Mouse (Mus musculus): Measurements from ENCODE around the gene Zscan18. TPM values are rescaled to one million over a fixed set of nuclear protein-coding genes. Genes with fewer than 3 reads are reported as not detected.
A peak's percentile ranks its signal among the peaks of the same experiment; 100 is the strongest.

Gene Zscan18
- polyA plus RNA-seq, 1 experiment from 2014 or later = 4.6 TPM

- Histone ChIP-seq H3K36me3 (no peaks in the 10 kb centered on the region), H3K9ac (no peak overlapping the region), H3K4me1 (replicated peaks) (no peaks in the 10 kb centered on the region), H3K4me2 (replicated peaks) (no peak overlapping the region), H3K27ac (no peak overlapping the region), H3K27me3 (replicated peaks) (no peaks in the 10 kb centered on the region), H3K4me3 (replicated peaks) (no peak overlapping the region), H3K9me3 (no peaks in the 10 kb centered on the region)
- no peak for ATAC-seq
- WGBS = 78% methylated on average over 6 of the region's 6 CpGs
Measured at GRCm38 (mm10) chr7:12787333-12787732, 16.1 kb downstream of the Zscan18 start.

- under 1% methylated on average over 57 of the region's 57 CpGs for WGBS
- Histone ChIP-seq H3K36me3 (no peaks in the 10 kb centered on the region), H3K4me1 (replicated peaks) (peaks cover 7% of the 10 kb centered on the region), H3K4me3 (replicated peaks) (peak overlapping the region; percentile 63), H3K9ac (peak overlapping the region; percentile 60), H3K27me3 (replicated peaks) (no peaks in the 10 kb centered on the region), H3K9me3 (no peaks in the 10 kb centered on the region), H3K27ac (no peak overlapping the region), H3K4me2 (replicated peaks) (peak overlapping the region; percentile 90)
- peak; percentile 97 for ATAC-seq
Measured at GRCm38 (mm10) chr7:12780151-12780830, 23.1 kb downstream of the Zscan18 start.

GRCm38 (mm10) chr7:12779782-12780150 is 23.7 kb downstream of the Zscan18 start:
- H3K27ac ChIP-seq = no peak overlapping the region
- no peaks in the 10 kb centered on the region for H3K27me3 ChIP-seq (replicated peaks)
- WGBS = 24% methylated on average over 10 of the region's 10 CpGs
- peak overlapping the region; percentile 63 for H3K4me3 ChIP-seq (replicated peaks)
- H3K9ac ChIP-seq = peak overlapping the region; percentile 60
- peak; percentile 16; the same call in 1 of the 2 replicates for ATAC-seq
- H3K9me3 ChIP-seq = no peaks in the 10 kb centered on the region
- peak overlapping the region; percentile 90 for H3K4me2 ChIP-seq (replicated peaks)
- H3K4me1 ChIP-seq (replicated peaks) = peaks cover 7% of the 10 kb centered on the region
- H3K36me3 ChIP-seq = no peaks in the 10 kb centered on the region

- H3K4me2 ChIP-seq (replicated peaks) = peak overlapping the region; percentile 90; the same call in 1 of the 2 replicates
- H3K27me3 ChIP-seq (replicated peaks) = no peaks in the 10 kb centered on the region
- H3K4me3 ChIP-seq (replicated peaks) = no peak overlapping the region
- no peak overlapping the region for H3K9ac ChIP-seq
- H3K9me3 ChIP-seq = no peaks in the 10 kb centered on the region
- H3K36me3 ChIP-seq = peaks cover 4% of the 10 kb centered on the region; the same call in 1 of the 2 replicates
- ATAC-seq = no peak
- 86% methylated on average over 5 of the region's 5 CpGs for WGBS
- H3K27ac ChIP-seq = no peak overlapping the region
- peaks cover 7% of the 10 kb centered on the region for H3K4me1 ChIP-seq (replicated peaks)
Measured at GRCm38 (mm10) chr7:12779141-12779540, 24.3 kb downstream of the Zscan18 start.

- H3K9ac ChIP-seq = no peak overlapping the region
- H3K27ac ChIP-seq = no peak overlapping the region
- H3K4me3 ChIP-seq (replicated peaks) = no peak overlapping the region
- H3K36me3 ChIP-seq = peaks cover 9% of the 10 kb centered on the region; the same call in 1 of the 2 replicates
- peaks cover 2% of the 10 kb centered on the region for H3K4me1 ChIP-seq (replicated peaks)
- no peak overlapping the region for H3K4me2 ChIP-seq (replicated peaks)
- no peak for ATAC-seq
- H3K9me3 ChIP-seq = no peaks in the 10 kb centered on the region
- 100% methylated on average over 1 of the region's 1 CpGs for WGBS
- no peaks in the 10 kb centered on the region for H3K27me3 ChIP-seq (replicated peaks)
Measured at GRCm38 (mm10) chr7:12774606-12775005, 28.8 kb downstream of the Zscan18 start.

GRCm38 (mm10) chr7:12774111-12774510 is 29.3 kb downstream of the Zscan18 start:
- H3K9ac ChIP-seq = no peak overlapping the region
- ATAC-seq = no peak
- no peak overlapping the region for H3K4me3 ChIP-seq (replicated peaks)
- no peak overlapping the region for H3K27ac ChIP-seq
- H3K4me2 ChIP-seq (replicated peaks) = no peak overlapping the region
- H3K9me3 ChIP-seq = no peaks in the 10 kb centered on the region
- peaks cover 9% of the 10 kb centered on the region; the same call in 1 of the 2 replicates for H3K36me3 ChIP-seq
- 84% methylated on average over 9 of the region's 9 CpGs for WGBS
- H3K4me1 ChIP-seq (replicated peaks) = no peaks in the 10 kb centered on the region
- H3K27me3 ChIP-seq (replicated peaks) = no peaks in the 10 kb centered on the region

GRCm38 (mm10) chr7:12749431-12750198 is 53.8 kb downstream of the Zscan18 start:
- H3K36me3 ChIP-seq = no peaks in the 10 kb centered on the region
- no peaks in the 10 kb centered on the region for H3K9me3 ChIP-seq
- no peaks in the 10 kb centered on the region for H3K4me1 ChIP-seq (replicated peaks)
- no peaks in the 10 kb centered on the region for H3K27me3 ChIP-seq (replicated peaks)
- H3K4me3 ChIP-seq (replicated peaks) = peak overlapping the region; percentile 10; the same call in 1 of the 2 replicates
- WGBS = 70% methylated on average over 24 of the region's 24 CpGs
- no peak overlapping the region for H3K9ac ChIP-seq
- no peak overlapping the region; the same call in 1 of the 2 replicates for H3K4me2 ChIP-seq (replicated peaks)
- H3K27ac ChIP-seq = no peak overlapping the region
- ATAC-seq = no peak

- H3K9me3 ChIP-seq = no peaks in the 10 kb centered on the region
- no peak for ATAC-seq
- H3K36me3 ChIP-seq = no peaks in the 10 kb centered on the region
- no peaks in the 10 kb centered on the region for H3K27me3 ChIP-seq (replicated peaks)
- no peak within 1 kb of the TSS for H3K4me3 ChIP-seq (replicated peaks)
- no peak within 1 kb of the TSS for H3K9ac ChIP-seq
- H3K27ac ChIP-seq = no peak within 1 kb of the TSS
- no peaks in the 10 kb centered on the region for H3K4me1 ChIP-seq (replicated peaks)
- H3K4me2 ChIP-seq (replicated peaks) = no peak within 1 kb of the TSS
- 57% methylated on average over 1 of the region's 1 CpGs for WGBS
Measured at GRCm38 (mm10) chr7:12734904-12735303, 68.5 kb downstream of the Zscan18 start, which contains the start of gene Vmn2r56. TSS of gene Vmn2r56 (minus strand) at chr7:12735004.

Other genes starting within 250 kb of the Zscan18 start
- gene Vmn2r53, start 194.8 kb downstream of the Zscan18 start, polyA plus RNA-seq (2015; fragmentation: Nextera tagmentation; extraction: Ambion mirVana) = not detected in 2 replicates
- gene Vmn2r54, start 163.3 kb downstream of the Zscan18 start, polyA plus RNA-seq (2015; fragmentation: Nextera tagmentation; extraction: Ambion mirVana) = not detected in 2 replicates
- not detected in 2 replicates for gene Vmn2r55, start 118.6 kb downstream of the Zscan18 start, polyA plus RNA-seq (2015; fragmentation: Nextera tagmentation; extraction: Ambion mirVana)
- not detected in 2 replicates for gene Vmn2r56, start 68.6 kb downstream of the Zscan18 start, polyA plus RNA-seq (2015; fragmentation: Nextera tagmentation; extraction: Ambion mirVana)
- 10.6 and 10.8 TPM in 2 replicates for gene Zfp329, start 15.2 kb upstream of the Zscan18 start, polyA plus RNA-seq (2015; fragmentation: Nextera tagmentation; extraction: Ambion mirVana)
- gene Zfp110, start 31.1 kb upstream of the Zscan18 start, polyA plus RNA-seq (2015; fragmentation: Nextera tagmentation; extraction: Ambion mirVana) = 27.5 and 27.9 TPM in 2 replicates
- gene Zfp128, start 77.5 kb upstream of the Zscan18 start, polyA plus RNA-seq (2015; fragmentation: Nextera tagmentation; extraction: Ambion mirVana) = 3.1 and 3.3 TPM in 2 replicates
- 12.2 and 12.7 TPM in 2 replicates for gene Zscan22, start 94.2 kb upstream of the Zscan18 start, polyA plus RNA-seq (2015; fragmentation: Nextera tagmentation; extraction: Ambion mirVana)
- 1,008 and 1,147 TPM in 2 replicates for gene Rps5, start 118.7 kb upstream of the Zscan18 start, polyA plus RNA-seq (2015; fragmentation: Nextera tagmentation; extraction: Ambion mirVana)
- 0.33 and 0.47 TPM in 2 replicates for gene Rnf225, start 123.8 kb upstream of the Zscan18 start, polyA plus RNA-seq (2015; fragmentation: Nextera tagmentation; extraction: Ambion mirVana)
- 8.3 and 8.6 TPM in 2 replicates for gene Zfp324, start 162.2 kb upstream of the Zscan18 start, polyA plus RNA-seq (2015; fragmentation: Nextera tagmentation; extraction: Ambion mirVana)
- gene Zfp446, start 174.2 kb upstream of the Zscan18 start, polyA plus RNA-seq (2015; fragmentation: Nextera tagmentation; extraction: Ambion mirVana) = 6.7 and 6.8 TPM in 2 replicates
- gene Slc27a5, start 194.6 kb upstream of the Zscan18 start, polyA plus RNA-seq (2015; fragmentation: Nextera tagmentation; extraction: Ambion mirVana) = 0.41 and 0.53 TPM in 2 replicates
- 218 and 244 TPM in 2 replicates for gene Trim28, start 195.5 kb upstream of the Zscan18 start, polyA plus RNA-seq (2015; fragmentation: Nextera tagmentation; extraction: Ambion mirVana)
- 20.7 and 21.2 TPM in 2 replicates for gene Zbtb45, start 206.4 kb upstream of the Zscan18 start, polyA plus RNA-seq (2015; fragmentation: Nextera tagmentation; extraction: Ambion mirVana)
- 162 and 177 TPM in 2 replicates for gene Chmp2a, start 231.2 kb upstream of the Zscan18 start, polyA plus RNA-seq (2015; fragmentation: Nextera tagmentation; extraction: Ambion mirVana)
- 109 and 118 TPM in 2 replicates for gene Ube2m, start 234.6 kb upstream of the Zscan18 start, polyA plus RNA-seq (2015; fragmentation: Nextera tagmentation; extraction: Ambion mirVana)

All from intestine, embryonic 15.5 days (tissue).